Mouse (Mus musculus) yolk sac, embryonic 10.5 days (tissue): ENCODE measurements around the gene Acd.

ENCODE experiments used
- DNase-seq: peaks from one replicate; pipeline ENCODE4 v3.0.0-alpha.2; 2017; ENCODE audit warnings: low spot score

Acd gene

GRCm38 (mm10) chr8:105702001-105702401 is 1.1 kb upstream of the Acd start:
- no peak for DNase-seq

GRCm38 (mm10) chr8:105700566-105700965 is 336 bp downstream of the Acd start:
- DNase-seq, result no peak

- DNase-seq, result no peak
Measured at GRCm38 (mm10) chr8:105699488-105700215, 1.2 kb downstream of the Acd start.

GRCm38 (mm10) chr8:105698734-105699133 is 2.2 kb downstream of the Acd start:
- DNase-seq, result no peak

GRCm38 (mm10) chr8:105697196-105697780 is 3.6 kb downstream of the Acd start:
- no peak for DNase-seq

GRCm38 (mm10) chr8:105695080-105695780 is 5.7 kb downstream of the Acd start:
- DNase-seq, result no peak

- no peak for DNase-seq
Measured at GRCm38 (mm10) chr8:105694051-105694799, 6.7 kb downstream of the Acd start.

GRCm38 (mm10) chr8:105693648-105694047 is 7.3 kb downstream of the Acd start:
- DNase-seq, result peak; percentile 48

- no peak for DNase-seq
Measured at GRCm38 (mm10) chr8:105692449-105693182, 8.3 kb downstream of the Acd start.

- DNase-seq, result no peak
Measured at GRCm38 (mm10) chr8:105690978-105691377, 9.9 kb downstream of the Acd start.

GRCm38 (mm10) chr8:105689983-105690360 is 10.9 kb downstream of the Acd start:
- no peak for DNase-seq

- no peak for DNase-seq
Measured at GRCm38 (mm10) chr8:105689256-105689982, 11.5 kb downstream of the Acd start.

GRCm38 (mm10) chr8:105688242-105688752 is 12.6 kb downstream of the Acd start:
- peak; percentile 64 for DNase-seq

- no peak for DNase-seq
Measured at GRCm38 (mm10) chr8:105687512-105687911, 13.4 kb downstream of the Acd start.

- DNase-seq, result no peak
Measured at GRCm38 (mm10) chr8:105686551-105686950, 14.4 kb downstream of the Acd start.

GRCm38 (mm10) chr8:105685796-105686308 is 15.1 kb downstream of the Acd start, which contains the start of gene Carmil2:
Gene Carmil2 (plus strand): TSS chr8:105686274.
- DNase-seq, result no peak

- DNase-seq, result no peak
Measured at GRCm38 (mm10) chr8:105685325-105685724, 15.6 kb downstream of the Acd start.

GRCm38 (mm10) chr8:105677891-105678290 is 23.0 kb downstream of the Acd start:
- no peak for DNase-seq

GRCm38 (mm10) chr8:105661167-105661566 is 39.7 kb downstream of the Acd start:
- DNase-seq, result no peak

GRCm38 (mm10) chr8:105657641-105658040 is 43.3 kb downstream of the Acd start:
- DNase-seq, result no peak

GRCm38 (mm10) chr8:105648929-105649328 is 52.0 kb downstream of the Acd start:
- no peak for DNase-seq
